Mouse (Mus musculus) neutrophil, adult 5-6 weeks (primary cell): ENCODE measurements around the gene Evi5. TPM values are rescaled to one million over a fixed set of nuclear protein-coding genes. Genes with fewer than 3 reads are reported as not detected.
A peak's percentile ranks its signal among the peaks of the same experiment; 100 is the strongest.

Experiments
- ATAC-seq: fragments of 151-379, 151-347 bp; 2 replicates; pipeline ENCODE4 v1.8.0; 2017; ENCODE audit warnings: mild to moderate bottlenecking, moderate TSS enrichment; ENCODE audit not compliant: insufficient number of reproducible peaks, poor library complexity, low FRiP score, severe bottlenecking; ENCODE audit errors: extremely low read depth
- total RNA-seq: library from RNA; stranded (forward); fragments of 200-1000 nt; gene quantifications from 2 replicates; pipeline ENCODE4 v1.2.3, GENCODE M21; 2017

Evi5 gene
- total RNA-seq, 1 experiment from 2014 or later = 23.6 TPM

DNA sequence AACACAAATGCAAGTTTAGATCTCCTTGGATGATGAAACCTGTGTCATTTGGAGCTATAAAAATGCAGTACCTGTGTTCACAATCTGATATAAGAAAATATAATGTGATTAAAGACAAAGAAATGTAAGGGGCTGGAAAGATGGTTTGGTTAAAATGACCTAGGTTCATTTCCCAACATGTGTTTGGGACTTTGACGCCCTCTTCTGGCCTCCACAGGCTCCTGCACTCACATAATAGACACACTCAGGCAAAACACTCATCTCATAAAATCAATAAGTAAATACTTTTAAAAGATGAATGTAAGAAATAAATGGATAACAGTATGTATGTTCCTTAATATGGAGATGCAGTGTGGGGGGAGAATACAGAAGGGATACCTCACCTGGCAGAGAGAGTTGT is 2.1 kb upstream of the Evi5 start:
- ATAC-seq = no peak

DNA sequence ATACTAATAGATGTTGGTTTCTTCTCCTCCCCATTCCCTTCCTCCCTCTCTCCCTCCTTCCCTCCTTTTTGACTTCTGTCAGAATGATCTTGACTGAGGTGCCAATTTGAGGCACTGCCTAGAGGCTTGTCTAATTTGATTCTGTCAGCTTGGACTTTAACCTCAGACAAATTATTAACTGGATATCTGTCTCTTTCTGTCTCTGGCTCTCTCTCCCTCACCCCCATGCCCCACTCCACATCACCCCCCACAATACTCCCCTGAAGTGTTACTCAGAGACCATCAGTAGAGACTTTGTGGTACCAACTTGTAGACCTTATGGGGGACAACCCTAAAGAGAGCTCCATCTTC is 329 bp upstream of the Evi5 start:
- no peak for ATAC-seq

DNA sequence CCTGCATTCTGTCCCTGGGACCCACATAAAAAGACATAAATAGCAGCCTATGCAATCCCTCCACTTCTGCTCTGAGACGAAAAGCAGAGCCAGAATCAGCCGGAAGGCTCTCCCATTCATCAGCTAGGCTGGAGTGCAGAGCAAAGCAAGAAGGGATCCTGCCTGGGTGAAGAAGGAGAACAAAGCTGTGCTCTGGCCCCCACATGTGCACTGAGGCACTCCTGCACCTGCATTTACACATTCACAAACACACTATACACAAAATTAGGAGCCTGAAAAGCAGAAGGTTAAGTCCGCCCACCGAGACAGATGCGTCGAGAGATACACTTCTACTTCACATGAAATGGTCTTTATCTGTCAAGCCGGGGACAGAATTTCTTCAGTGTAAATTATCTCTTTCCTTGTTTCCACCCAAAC is 1.0 kb downstream of the Evi5 start:
- no peak for ATAC-seq

DNA sequence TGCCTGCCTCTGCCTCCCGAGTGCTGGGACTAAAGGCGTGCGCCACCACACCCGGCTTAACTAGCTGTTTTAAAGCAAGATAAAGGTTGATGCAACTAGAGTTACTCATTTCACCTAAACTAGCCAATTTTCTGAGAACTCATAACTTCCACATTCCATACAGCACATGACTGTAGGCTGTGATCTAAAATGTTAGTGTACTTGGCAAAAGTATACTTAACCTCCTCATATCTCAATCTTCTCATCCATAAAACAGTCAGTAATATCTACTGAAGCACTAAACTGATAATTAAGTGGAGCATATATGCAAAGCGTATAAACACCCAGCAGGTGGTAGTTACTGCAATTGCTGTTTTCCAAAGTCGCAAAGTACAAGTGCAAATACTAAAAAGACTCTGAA is 1.6 kb downstream of the Evi5 start:
- no peak for ATAC-seq

DNA sequence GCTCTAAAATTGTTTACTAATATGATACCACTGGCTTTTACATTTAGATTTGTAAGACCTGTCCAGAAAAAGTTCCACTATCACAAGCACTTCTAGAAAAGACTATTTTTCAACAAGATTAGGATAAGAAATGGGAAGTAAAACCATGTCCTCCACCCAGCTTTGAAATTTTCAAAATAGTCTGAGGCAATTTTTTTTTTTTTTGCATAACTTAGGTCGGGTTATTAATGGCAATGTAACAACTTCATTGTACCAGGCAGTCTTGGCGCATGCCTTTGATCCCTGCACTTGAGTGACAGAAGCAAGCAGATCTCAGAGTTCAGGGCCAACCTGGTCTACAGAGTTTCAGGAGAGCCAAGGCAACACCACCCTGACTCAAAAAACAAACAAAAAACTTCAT is 5.2 kb downstream of the Evi5 start:
- no peak for ATAC-seq

DNA sequence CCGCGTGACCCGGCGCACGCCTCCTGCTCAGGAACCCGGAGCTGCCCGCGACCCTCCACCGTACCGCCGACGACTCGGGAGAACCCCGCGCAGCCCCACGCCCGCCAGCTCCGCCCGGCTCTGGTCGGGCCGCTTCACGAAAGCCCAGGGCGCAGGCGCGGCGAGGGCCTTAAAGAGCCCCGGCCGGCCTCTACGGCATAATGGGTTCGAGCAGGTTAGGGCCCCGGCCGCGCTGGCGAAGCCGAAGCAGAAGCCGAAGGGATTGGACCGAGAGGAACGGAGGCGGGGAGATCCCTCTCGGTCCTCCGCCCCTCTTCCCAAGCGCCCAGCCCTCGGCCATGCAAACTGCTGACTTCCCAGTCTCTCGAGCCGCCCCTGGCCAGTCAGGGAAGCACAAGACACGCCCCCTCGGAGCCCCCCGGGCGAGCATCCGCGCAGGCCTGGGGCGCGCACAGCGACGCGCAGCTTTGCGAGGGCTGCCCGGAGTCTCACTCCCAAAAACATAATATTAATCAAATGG is 5.9 kb downstream of the Evi5 start:
- ATAC-seq = peak; percentile 56

DNA sequence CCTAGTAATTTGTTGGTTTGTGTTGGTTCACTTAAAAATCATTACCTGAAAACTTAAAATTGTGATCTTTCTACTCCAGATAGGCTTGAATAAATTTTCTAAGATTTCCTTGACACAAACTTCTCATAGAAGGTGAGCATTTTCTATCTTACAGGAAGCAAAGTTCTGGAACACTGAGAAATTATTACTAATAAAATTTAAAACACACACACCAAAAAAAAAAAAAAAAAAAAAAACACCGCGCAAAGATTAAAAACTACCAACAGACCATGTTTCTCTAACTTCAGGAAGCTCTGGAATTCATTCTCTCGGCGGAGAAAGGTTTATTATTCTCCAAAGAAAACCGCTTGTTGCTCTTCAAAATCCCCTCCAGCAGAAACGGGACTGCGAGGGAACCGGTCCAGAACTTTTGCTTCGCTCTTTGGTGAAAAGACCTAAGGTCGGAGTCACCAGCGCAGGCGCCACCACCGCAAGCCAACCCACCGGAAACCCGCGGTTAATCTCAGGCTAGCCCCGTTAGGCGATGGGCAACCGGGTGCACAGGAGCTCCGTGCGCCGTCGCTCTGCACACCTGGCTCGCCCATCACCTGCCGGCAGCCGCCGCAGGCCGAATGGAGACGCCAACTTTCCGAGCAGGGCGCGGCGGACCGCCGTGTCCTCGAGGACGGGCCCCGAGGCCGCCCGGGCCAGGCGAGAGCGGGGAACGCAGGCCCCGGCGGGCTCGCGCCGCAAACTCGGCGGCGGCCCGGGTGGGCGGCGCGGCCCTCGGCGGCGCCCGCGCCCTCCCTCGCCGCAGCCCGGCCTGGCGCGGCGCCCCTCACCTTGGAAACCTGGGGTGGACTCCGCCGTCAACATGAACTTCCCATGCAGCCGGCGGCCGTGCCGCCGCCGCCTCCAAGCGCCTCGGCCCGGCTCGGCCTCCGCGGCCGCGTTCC is 6.7 kb downstream of the Evi5 start:
- ATAC-seq = peak; percentile 49; the same call in 1 of the 2 replicates

DNA sequence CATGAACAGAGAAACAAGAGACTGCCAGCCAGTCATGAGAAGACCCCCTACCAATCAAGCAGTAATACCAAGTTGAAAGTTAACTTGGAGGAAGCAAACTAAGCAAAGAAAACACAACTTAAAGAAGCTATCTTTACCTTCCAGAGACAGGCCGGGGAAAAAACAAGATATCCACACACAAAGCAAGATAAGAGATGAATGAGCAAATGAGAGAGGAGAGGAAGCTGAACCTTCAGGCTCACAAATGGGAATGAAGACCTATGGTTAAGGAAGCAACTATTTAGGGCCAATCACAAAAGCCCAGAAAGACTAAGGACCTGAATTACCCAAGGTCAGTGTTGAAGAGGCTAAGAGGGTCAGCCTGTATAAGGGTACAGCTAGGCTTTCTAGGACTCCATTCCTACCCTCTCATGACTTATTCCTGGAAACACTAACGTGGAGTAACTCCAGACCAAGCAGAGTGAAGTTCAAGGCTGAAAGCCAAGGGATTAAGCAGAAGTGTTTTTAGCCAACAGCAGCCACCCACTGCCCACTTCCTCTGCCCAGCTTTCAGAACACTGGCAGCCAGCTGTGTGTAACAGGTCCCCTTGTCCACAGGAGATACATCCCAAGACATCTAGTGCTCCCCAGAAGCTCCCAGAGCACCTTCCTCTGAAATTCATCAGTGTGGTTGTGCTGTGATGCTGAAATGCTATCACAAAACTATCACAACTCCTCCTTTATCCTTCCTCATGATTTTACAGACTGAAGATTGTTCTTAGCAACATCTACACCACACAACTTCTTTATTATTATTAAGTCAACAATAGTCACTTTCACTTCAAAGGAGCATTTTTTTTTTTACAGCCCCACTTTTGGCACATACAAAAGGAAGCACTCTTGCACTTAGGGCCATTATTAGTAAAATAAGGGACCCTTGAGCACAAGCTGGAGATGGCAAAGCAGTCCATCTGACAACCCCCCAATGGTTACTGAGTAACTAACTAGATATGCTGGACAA is 8.5 kb downstream of the Evi5 start:
- peak; percentile 45; the same call in 1 of the 2 replicates for ATAC-seq

DNA sequence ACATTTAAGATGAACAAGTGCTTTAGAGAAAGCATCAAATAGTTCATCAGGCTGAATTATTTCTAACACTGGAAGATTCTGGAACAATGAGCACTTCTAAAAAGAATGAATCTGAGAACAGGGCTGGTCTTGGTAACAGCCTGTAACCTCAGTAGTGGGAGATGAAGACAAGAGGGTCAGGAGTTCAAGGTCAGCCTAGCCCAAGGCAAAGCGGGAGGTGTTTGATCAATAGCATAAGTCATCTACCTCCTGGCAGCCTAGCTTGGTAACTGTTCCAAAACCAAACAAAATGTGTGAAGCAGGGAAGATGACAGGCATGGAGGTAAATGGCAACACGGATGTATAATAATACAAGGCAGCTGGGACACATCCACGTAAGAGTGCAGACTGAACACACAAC is 10.9 kb downstream of the Evi5 start:
- ATAC-seq = no peak

DNA sequence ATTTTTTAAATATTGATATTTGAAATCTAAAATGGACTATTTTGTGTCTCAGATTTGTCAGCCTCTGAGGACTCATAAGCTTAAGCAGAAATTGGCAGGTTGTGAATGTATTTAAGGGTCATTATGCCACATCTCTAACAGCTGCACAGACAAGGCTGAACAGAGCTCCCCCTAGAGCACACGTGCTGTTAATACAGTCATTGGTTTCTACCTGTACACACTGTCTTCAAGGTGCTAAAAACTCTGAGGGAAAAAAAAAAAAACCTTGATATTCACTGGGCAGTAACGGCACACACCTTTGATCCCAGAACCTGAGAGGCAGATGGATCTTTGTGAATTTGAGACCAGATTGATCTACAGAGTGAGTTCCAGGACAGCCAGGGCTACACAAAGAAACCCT is 15.9 kb downstream of the Evi5 start:
- ATAC-seq = peak; percentile 72; the same call in 1 of the 2 replicates

DNA sequence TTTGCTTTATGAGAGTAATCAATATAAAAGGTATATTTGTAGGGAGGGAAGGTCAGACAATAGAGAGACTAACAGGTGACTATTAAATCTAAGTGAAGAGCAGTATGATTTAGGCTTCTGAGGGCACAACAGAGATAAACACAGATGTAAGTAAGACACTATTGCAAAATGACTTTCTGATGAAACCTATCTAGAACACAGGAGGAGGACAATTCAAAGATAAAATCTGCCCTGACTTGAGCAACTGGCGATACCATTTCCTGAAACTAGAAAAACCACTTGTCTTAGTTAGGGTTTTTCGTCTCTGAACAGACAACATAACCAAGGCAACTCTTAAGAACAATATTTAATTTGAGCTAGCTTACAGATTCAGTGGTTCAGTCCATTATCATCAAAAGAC is 19.4 kb downstream of the Evi5 start:
- ATAC-seq = no peak

DNA sequence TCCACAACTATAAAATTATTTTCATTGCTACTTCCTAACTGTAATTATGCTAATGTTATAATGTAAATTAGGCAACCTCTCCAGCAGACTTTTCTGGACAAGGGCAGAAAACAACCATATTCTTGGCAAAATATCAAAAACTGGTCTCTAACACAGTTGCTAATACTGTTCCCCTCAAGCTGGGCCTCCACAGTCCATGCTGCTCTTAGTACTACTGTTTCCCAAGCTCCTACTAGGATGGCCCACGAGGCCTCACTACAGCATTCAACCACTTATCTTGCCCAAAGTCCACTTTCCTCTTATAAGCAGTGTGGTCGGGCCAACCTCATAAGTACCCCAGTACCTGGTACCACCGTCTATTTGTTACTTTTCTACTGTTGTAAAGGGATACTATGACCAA is 20.4 kb downstream of the Evi5 start:
- ATAC-seq = no peak

DNA sequence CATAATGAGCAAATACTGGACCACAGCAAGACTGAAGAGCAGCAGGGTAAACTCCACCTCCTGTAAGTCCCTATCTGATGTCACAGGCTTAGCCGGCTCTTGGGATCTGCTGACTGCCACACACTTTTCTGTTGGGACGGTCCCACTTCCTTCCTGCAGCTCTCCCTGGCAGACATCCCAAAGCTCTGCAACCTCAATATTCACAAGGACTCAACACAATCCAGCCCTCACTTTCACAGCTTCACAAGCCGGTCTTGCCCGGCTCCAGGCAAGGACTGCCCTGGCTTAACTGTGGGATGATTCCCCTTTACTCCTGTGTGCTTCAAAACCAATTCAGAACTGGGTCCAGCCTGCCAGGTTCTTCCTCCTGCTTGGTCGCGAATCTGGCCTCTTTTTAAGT is 21.1 kb downstream of the Evi5 start:
- no peak for ATAC-seq

DNA sequence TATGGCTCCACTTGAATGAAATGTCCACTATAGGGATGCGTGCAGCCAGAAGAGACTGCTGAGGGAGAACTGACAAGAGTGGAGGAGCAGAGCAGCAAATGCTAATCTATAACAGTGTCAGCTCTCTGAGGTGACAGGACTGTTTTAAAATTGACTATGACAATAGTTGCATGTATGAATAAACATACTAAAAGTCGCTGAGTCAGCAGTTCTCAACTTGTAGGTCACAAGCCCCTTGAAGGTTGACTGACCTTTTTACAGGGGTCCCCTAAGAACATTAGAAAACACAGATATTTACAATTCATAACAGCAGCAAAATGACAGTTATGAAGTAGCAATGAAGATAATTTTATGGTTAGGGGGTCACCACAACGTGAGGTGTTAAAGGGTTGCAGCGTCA is 25.9 kb downstream of the Evi5 start:
- ATAC-seq = no peak

DNA sequence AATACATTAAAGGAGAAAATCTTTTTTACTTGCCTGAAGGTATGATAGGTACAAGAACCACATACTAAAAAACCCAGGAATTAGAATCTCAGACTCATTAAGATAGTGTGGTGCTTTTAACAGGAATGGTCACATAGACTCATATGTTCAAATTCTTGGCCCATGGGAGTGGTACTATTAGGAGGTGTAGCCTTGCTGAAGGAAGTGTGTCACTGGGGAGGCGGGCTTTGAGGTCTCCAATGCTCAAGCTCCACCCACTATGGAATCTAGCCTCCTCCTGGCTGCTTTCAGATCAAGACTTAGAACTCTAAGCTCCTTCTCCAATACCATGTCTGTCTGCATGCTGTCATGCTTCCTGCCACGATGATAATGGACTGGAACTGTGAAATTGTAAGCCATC is 27.1 kb downstream of the Evi5 start:
- no peak for ATAC-seq

DNA sequence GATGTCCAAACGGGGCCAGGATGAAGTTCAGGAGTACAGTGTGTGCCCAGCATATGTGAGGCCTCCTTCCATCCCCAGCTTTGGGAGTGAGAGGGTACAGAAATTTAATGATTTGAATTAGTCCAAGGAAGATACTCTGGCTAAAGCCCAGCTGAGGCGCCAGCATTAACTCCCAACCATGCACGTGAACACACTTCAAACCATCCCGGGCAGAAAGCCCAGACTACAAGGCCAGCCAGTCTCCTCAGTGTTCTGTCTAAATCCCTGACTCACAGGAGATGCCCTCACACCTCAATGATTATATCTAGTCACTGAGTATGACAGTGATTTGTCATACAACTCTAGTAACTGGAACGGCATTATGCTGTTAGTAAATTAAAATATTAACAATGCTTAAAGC is 27.6 kb downstream of the Evi5 start:
- no peak for ATAC-seq

DNA sequence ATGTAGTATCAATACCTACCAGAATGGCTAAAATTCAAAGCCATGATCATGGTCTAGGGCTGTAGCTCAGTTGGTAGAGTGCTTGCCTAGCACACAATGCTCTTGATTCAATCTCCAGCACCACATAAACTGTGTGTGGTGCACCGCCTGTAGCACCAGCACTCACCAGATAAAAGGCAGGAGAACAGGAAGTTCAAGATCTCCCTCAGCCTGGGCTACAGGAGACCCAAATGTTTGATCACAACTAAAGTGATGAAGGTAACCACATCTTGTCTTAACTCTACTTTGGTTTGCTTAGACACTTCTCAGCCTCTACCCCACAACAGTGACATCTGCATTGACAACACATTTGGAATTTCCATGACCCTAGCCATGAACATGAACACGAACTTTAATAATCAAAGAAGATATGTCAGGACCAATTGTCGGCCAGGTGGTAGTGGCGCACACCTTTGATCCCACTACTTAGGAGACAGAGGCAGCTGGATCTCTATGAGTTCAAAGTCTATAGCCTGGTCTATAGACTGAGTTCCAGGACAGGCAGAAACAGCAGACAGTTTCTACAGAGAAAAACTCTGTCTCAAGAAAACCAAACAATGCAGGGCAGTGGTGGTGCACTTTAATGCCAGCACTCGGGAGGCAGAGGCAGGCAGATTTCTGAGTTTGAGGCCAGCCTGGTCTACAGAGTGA is 34.2 kb downstream of the Evi5 start:
- 0 out of 2 replicates have a peak, but pooled peaks have one; percentile 16 for ATAC-seq

DNA sequence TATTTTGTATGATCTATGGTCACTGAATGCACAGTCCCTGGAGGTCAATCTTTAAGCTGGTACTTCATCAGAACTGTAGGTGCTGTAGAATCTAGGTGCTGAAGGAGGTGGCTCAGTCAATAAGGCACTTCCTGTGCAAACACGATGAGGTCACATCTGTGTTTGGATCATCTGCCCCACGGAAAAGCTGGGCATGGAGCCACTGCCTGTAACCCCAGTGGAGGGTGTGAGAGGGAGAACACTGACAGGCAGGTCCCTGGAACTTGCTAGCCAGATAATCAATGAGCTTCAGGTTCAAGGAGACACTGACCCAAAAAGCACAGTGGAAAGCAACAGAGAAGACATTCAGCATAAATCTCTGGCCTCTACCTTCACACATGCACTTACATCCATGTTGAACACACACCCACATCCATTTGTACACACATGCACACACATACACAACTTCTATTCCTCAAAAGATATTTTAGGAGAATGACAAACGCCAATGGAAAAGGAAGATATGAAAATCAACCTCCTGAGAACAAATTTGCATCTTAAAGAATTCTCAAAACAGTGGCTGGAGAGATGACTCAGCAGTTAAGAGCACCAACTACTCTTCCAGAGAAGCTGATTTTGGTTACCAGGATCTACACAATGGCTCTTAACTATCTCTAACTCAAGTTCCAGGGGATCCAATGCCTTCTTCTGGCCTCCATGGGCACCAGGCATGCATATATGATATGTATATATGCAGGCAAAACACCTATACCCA is 35.8 kb downstream of the Evi5 start:
- no peak for ATAC-seq
